In genomic region chr7:122131834-122132233, GRCm38 (mm10) we compare ENCODE assay signal across 10 mouse cellular contexts. TPM values are rescaled to one million over a fixed set of nuclear protein-coding genes. Genes with fewer than 3 reads are reported as not detected.
DNase-seq lines count a peak whose midpoint lies in the region; ATAC-seq and TF ChIP-seq lines count a peak whose summit lies in the region.
"Had no signal": no experiment of that assay in that cellular context is flagged by ENCODE, and none has a peak within 500 bp of the region (broad histone marks: within the 10 kb centered on the region; RNA-seq: fewer than 3 reads in every experiment).

No protein-coding gene starts in this region.

- H3K27ac ChIP-seq in heart, embryonic 16.5 days (ENCODE audit: low read length): no peak overlapping the region
- no peak overlapping the region for H3K27ac ChIP-seq in embryonic facial prominence, embryonic 13.5 days
- no peak overlapping the region for H3K27ac ChIP-seq in intestine, embryonic 16.5 days (ENCODE audit: low read length)
- no peak overlapping the region for H3K27ac ChIP-seq in midbrain, postnatal 0 days (ENCODE audit: low read depth, low read length)
- no peak overlapping the region for H3K27ac ChIP-seq in layer of hippocampus, adult 2 months

- H3K36me3 ChIP-seq in heart, embryonic 16.5 days (ENCODE audit: control insufficient read depth, insufficient read depth): peaks cover 23% of the 10 kb centered on the region
- peaks cover 43% of the 10 kb centered on the region for H3K36me3 ChIP-seq in embryonic facial prominence, embryonic 13.5 days
- H3K36me3 ChIP-seq in intestine, embryonic 16.5 days (ENCODE audit: control insufficient read depth, insufficient read depth, low read length): peaks cover 8% of the 10 kb centered on the region
- H3K36me3 ChIP-seq in midbrain, postnatal 0 days (ENCODE audit: insufficient read depth, low read length): peaks cover 13% of the 10 kb centered on the region; the same call in 1 of the 2 replicates

- no peaks in the 10 kb centered on the region for H3K9me3 ChIP-seq in heart, embryonic 16.5 days (replicated peaks; ENCODE audit: control insufficient read depth, low read length)
- H3K9me3 ChIP-seq in embryonic facial prominence, embryonic 13.5 days: no peaks in the 10 kb centered on the region
- H3K9me3 ChIP-seq in intestine, embryonic 16.5 days (ENCODE audit: control insufficient read depth, low read length): no peaks in the 10 kb centered on the region
- H3K9me3 ChIP-seq in midbrain, postnatal 0 days (ENCODE audit: low read length): no peaks in the 10 kb centered on the region

- ATAC-seq in heart, embryonic 16.5 days (replicated peaks; ENCODE audit: extremely low read depth, insufficient read depth, low FRiP score): no peak
- ATAC-seq in embryonic facial prominence, embryonic 13.5 days (ENCODE audit: insufficient number of reproducible peaks, insufficient read depth, low FRiP score, low TSS enrichment, low read depth): no peak
- ATAC-seq in intestine, embryonic 16.5 days: no peak
- ATAC-seq in midbrain, postnatal 0 days (ENCODE audit: low FRiP score): no peak

- peak overlapping the region; percentile 87; the same call in 1 of the 2 replicates for H3K9ac ChIP-seq in heart, embryonic 16.5 days (ENCODE audit: low read length)
- H3K9ac ChIP-seq in embryonic facial prominence, embryonic 13.5 days: peak overlapping the region; percentile 91; the same call in 1 of the 2 replicates
- no peak overlapping the region for H3K9ac ChIP-seq in intestine, embryonic 16.5 days (ENCODE audit: low read depth, low read length)
- no peak overlapping the region for H3K9ac ChIP-seq in midbrain, postnatal 0 days (replicated peaks; ENCODE audit: low read length, poor library complexity, severe bottlenecking)

- H3K27me3 ChIP-seq in heart, embryonic 16.5 days (ENCODE audit: control insufficient read depth, insufficient read depth, low read length): no peaks in the 10 kb centered on the region
- H3K27me3 ChIP-seq in embryonic facial prominence, embryonic 13.5 days: no peaks in the 10 kb centered on the region
- no peaks in the 10 kb centered on the region for H3K27me3 ChIP-seq in intestine, embryonic 16.5 days (replicated peaks; ENCODE audit: control insufficient read depth, insufficient read depth, low read length)
- H3K27me3 ChIP-seq in midbrain, postnatal 0 days (ENCODE audit: insufficient read depth, low read length): no peaks in the 10 kb centered on the region

- H3K4me1 ChIP-seq in heart, embryonic 16.5 days (ENCODE audit: control insufficient read depth, insufficient read depth, low read length): peaks cover 9% of the 10 kb centered on the region
- H3K4me1 ChIP-seq in embryonic facial prominence, embryonic 13.5 days: peaks cover 9% of the 10 kb centered on the region
- H3K4me1 ChIP-seq in intestine, embryonic 16.5 days (ENCODE audit: control insufficient read depth, insufficient read depth, low read length): peaks cover 5% of the 10 kb centered on the region
- 0 out of 2 replicates have a peak, but pooled peaks cover 6% of the 10 kb centered on the region for H3K4me1 ChIP-seq in midbrain, postnatal 0 days (ENCODE audit: insufficient read depth, low read length)

- no peak for TF ChIP-seq CTCF in midbrain, postnatal 0 days (IDR thresholded peaks at IDR 0.05)
- TF ChIP-seq CTCF in layer of hippocampus, adult 2 months (conservative IDR thresholded peaks at IDR 0.05): no peak

- peak overlapping the region; percentile 98 for H3K4me3 ChIP-seq in heart, embryonic 16.5 days (ENCODE audit: low read length)
- H3K4me3 ChIP-seq in embryonic facial prominence, embryonic 13.5 days: peak overlapping the region; percentile 93
- H3K4me3 ChIP-seq in intestine, embryonic 16.5 days (ENCODE audit: low read length): peak overlapping the region; percentile 86
- peak overlapping the region; percentile 83; the same call in 1 of the 2 replicates for H3K4me3 ChIP-seq in midbrain, postnatal 0 days (ENCODE audit: low read depth, low read length)
- no peak overlapping the region for H3K4me3 ChIP-seq in layer of hippocampus, adult 2 months

- H3K4me2 ChIP-seq in heart, embryonic 16.5 days (ENCODE audit: low read depth, low read length): peak overlapping the region; percentile 81
- peak overlapping the region; percentile 81 for H3K4me2 ChIP-seq in embryonic facial prominence, embryonic 13.5 days
- peak overlapping the region; percentile 62 for H3K4me2 ChIP-seq in intestine, embryonic 16.5 days (ENCODE audit: low read depth, low read length)
- peak overlapping the region; percentile 92; the same call in 1 of the 2 replicates for H3K4me2 ChIP-seq in midbrain, postnatal 0 days (ENCODE audit: low read depth, low read length, poor library complexity, severe bottlenecking)

- no peak for DNase-seq in heart, adult 18-20 months
- DNase-seq in midbrain, postnatal 0 days (ENCODE audit: low spot score): no peak
- no peak for DNase-seq in cerebellum, adult 8-10 months
- no peak for DNase-seq in layer of hippocampus, adult 2 months (ENCODE audit: low spot score in 2 of 2)
- no peak for DNase-seq in thymus, postnatal 14 days

RNA-seq across cellular contexts. Expression of gene Palb2, which starts 1.0 kb away (rescaled TPM):
- polyA plus RNA-seq in heart, embryonic 16.5 days (2015; fragmentation: Nextera tagmentation; extraction: Ambion mirVana): 8.2 and 9.7 TPM in 2 replicates
- under 1 TPM; 0.92 to 0.95 TPM for total RNA-seq in heart, adult 18-20 months (2021)
- polyA plus RNA-seq in embryonic facial prominence, embryonic 13.5 days (2015; fragmentation: Nextera tagmentation; extraction: Ambion mirVana): 14.7 and 16.2 TPM in 2 replicates
- 9.1 and 10.8 TPM in 2 replicates for polyA plus RNA-seq in intestine, embryonic 16.5 days (2015; fragmentation: Nextera tagmentation; extraction: Ambion mirVana)
- 1.5 and 4.0 TPM in 2 replicates for total RNA-seq in midbrain, postnatal 0 days (2014; rRNA removed)
- polyA plus RNA-seq in midbrain, postnatal 0 days (2015; fragmentation: Nextera tagmentation; extraction: Ambion mirVana): 2.1 and 2.5 TPM in 2 replicates
- 1 to 10 TPM; 1.9 to 2.2 TPM for total RNA-seq in layer of hippocampus, adult 2 months (2021)

RNA-seq across cellular contexts. Expression of gene Dctn5, which starts 1.0 kb away (rescaled TPM):
- polyA plus RNA-seq in heart, embryonic 16.5 days (2015; fragmentation: Nextera tagmentation; extraction: Ambion mirVana): 77.8 TPM in 2 replicates
- total RNA-seq in heart, adult 18-20 months (2021): 10 to 100 TPM; 26.4 to 28.3 TPM
- 128 and 129 TPM in 2 replicates for polyA plus RNA-seq in embryonic facial prominence, embryonic 13.5 days (2015; fragmentation: Nextera tagmentation; extraction: Ambion mirVana)
- 117 and 122 TPM in 2 replicates for polyA plus RNA-seq in intestine, embryonic 16.5 days (2015; fragmentation: Nextera tagmentation; extraction: Ambion mirVana)
- total RNA-seq in midbrain, postnatal 0 days (2014; rRNA removed): 106 TPM in 2 replicates
- 144 and 169 TPM in 2 replicates for polyA plus RNA-seq in midbrain, postnatal 0 days (2015; fragmentation: Nextera tagmentation; extraction: Ambion mirVana)
- 100 to 1,000 TPM; 101 to 104 TPM for total RNA-seq in layer of hippocampus, adult 2 months (2021)

RNA-seq across cellular contexts. Expression of gene Plk1, which starts 27.4 kb away (rescaled TPM):
- polyA plus RNA-seq in heart, embryonic 16.5 days (2015; fragmentation: Nextera tagmentation; extraction: Ambion mirVana): 91.0 and 96.3 TPM in 2 replicates
- total RNA-seq in heart, adult 18-20 months (2021): under 1 TPM; 0.41 to 0.94 TPM
- polyA plus RNA-seq in embryonic facial prominence, embryonic 13.5 days (2015; fragmentation: Nextera tagmentation; extraction: Ambion mirVana): 112 and 125 TPM in 2 replicates
- polyA plus RNA-seq in intestine, embryonic 16.5 days (2015; fragmentation: Nextera tagmentation; extraction: Ambion mirVana): 103 and 117 TPM in 2 replicates
- 4.1 and 6.6 TPM in 2 replicates for total RNA-seq in midbrain, postnatal 0 days (2014; rRNA removed)
- 6.3 and 6.7 TPM in 2 replicates for polyA plus RNA-seq in midbrain, postnatal 0 days (2015; fragmentation: Nextera tagmentation; extraction: Ambion mirVana)
- total RNA-seq in layer of hippocampus, adult 2 months (2021): 1 to 10 TPM; 2.1 to 2.9 TPM

RNA-seq across cellular contexts. Expression of gene Ndufab1, which starts 30.1 kb away (rescaled TPM):
- polyA plus RNA-seq in heart, embryonic 16.5 days (2015; fragmentation: Nextera tagmentation; extraction: Ambion mirVana): 1,647 and 1,675 TPM in 2 replicates
- total RNA-seq in heart, adult 18-20 months (2021): 1,000 to 10,000 TPM; 1,776 to 1,815 TPM
- 623 and 680 TPM in 2 replicates for polyA plus RNA-seq in embryonic facial prominence, embryonic 13.5 days (2015; fragmentation: Nextera tagmentation; extraction: Ambion mirVana)
- 981 and 993 TPM in 2 replicates for polyA plus RNA-seq in intestine, embryonic 16.5 days (2015; fragmentation: Nextera tagmentation; extraction: Ambion mirVana)
- total RNA-seq in midbrain, postnatal 0 days (2014; rRNA removed): 43.0 and 67.9 TPM in 2 replicates
- polyA plus RNA-seq in midbrain, postnatal 0 days (2015; fragmentation: Nextera tagmentation; extraction: Ambion mirVana): 711 and 727 TPM in 2 replicates
- 100 to 1,000 TPM; 259 to 306 TPM for total RNA-seq in layer of hippocampus, adult 2 months (2021)

RNA-seq across cellular contexts. Expression of gene Ern2, which starts 54.2 kb away (rescaled TPM):
- 0.22 and 0.30 TPM in 2 replicates for polyA plus RNA-seq in heart, embryonic 16.5 days (2015; fragmentation: Nextera tagmentation; extraction: Ambion mirVana)
- not detected for total RNA-seq in heart, adult 18-20 months (2021)
- polyA plus RNA-seq in embryonic facial prominence, embryonic 13.5 days (2015; fragmentation: Nextera tagmentation; extraction: Ambion mirVana): not detected in 2 replicates
- polyA plus RNA-seq in intestine, embryonic 16.5 days (2015; fragmentation: Nextera tagmentation; extraction: Ambion mirVana): 8.5 and 9.4 TPM in 2 replicates
- total RNA-seq in midbrain, postnatal 0 days (2014; rRNA removed): 2.4 and 3.6 TPM in 2 replicates
- polyA plus RNA-seq in midbrain, postnatal 0 days (2015; fragmentation: Nextera tagmentation; extraction: Ambion mirVana): 2.0 and 2.6 TPM in 2 replicates
- total RNA-seq in layer of hippocampus, adult 2 months (2021): under 1 TPM; 0.39 to 0.41 TPM
- total RNA-seq: gastrocnemius, adult 18-20 months; liver, adult 2 months had no signal

Comparison
In these comparisons a context has a peak if more than half of its experiments do, and no peak if none do; other contexts are left out.
1. H3K9ac ChIP-seq: peak in heart, embryonic 16.5 days (single experiment) and embryonic facial prominence, embryonic 13.5 days (single experiment); none in intestine, embryonic 16.5 days (single experiment) and midbrain, postnatal 0 days (single experiment).
2. RNA of gene Plk1, which starts 27.4 kb away (polyA plus RNA-seq): 112 to 125 TPM in embryonic facial prominence, embryonic 13.5 days, 103 to 117 TPM in intestine, embryonic 16.5 days and 91.0 to 96.3 TPM in heart, embryonic 16.5 days; 6.3 to 6.7 TPM in midbrain, postnatal 0 days; every median in the first group is over 10 times any median in the second.
3. Peak in every context shown above with its lines, with median percentiles within 50 percentile points of each other: H3K4me2 ChIP-seq.